Mouse (Mus musculus) liver, adult 2 months (tissue): ENCODE results near the gene Plekhd1. TPM values are rescaled to one million over a fixed set of nuclear protein-coding genes. Genes with fewer than 3 reads are reported as not detected.

Experiments used
- DNase-seq: peaks from one replicate; pipeline ENCODE4 v3.0.0-alpha.2; 2011; ENCODE audit warnings: low read depth, low spot score; ENCODE audit errors: extremely low read depth
- H3K27ac ChIP-seq: fragments of 200-500 bp; replicated peaks from 2 replicates; pipeline ENCODE4 v1.5.1; 2012; ENCODE audit warnings: low read depth, mild to moderate bottlenecking, control low read depth, inconsistent platforms, low read length; ENCODE audit not compliant: insufficient read depth
- H3K27me3 ChIP-seq: fragments of 200-500 bp; 2 replicates; pipeline ENCODE4 v1.6.1; 2012; ENCODE audit warnings: mild to moderate bottlenecking, moderate library complexity, low read length, inconsistent platforms; ENCODE audit not compliant: control insufficient read depth, insufficient read depth
- H3K36me3 ChIP-seq: fragments of 200-500 bp; 2 replicates; pipeline ENCODE4 v1.6.1; 2012; ENCODE audit warnings: low read length, inconsistent platforms; ENCODE audit not compliant: control insufficient read depth, insufficient read depth
- H3K4me1 ChIP-seq: fragments of 200-500 bp; 2 replicates; pipeline ENCODE4 v1.6.1; 2011; ENCODE audit warnings: low read length; ENCODE audit not compliant: control insufficient read depth, insufficient read depth
- H3K4me3 ChIP-seq: fragments of 200-500 bp; 2 replicates; pipeline ENCODE4 v1.5.1; 2011; ENCODE audit warnings: low read depth, mild to moderate bottlenecking, control low read depth, low read length, moderate library complexity; ENCODE audit not compliant: insufficient read depth
- H3K79me2 ChIP-seq: fragments of 200-500 bp; 2 replicates; pipeline ENCODE4 v1.6.1; 2012; ENCODE audit warnings: inconsistent platforms, mild to moderate bottlenecking, low read length, moderate library complexity; ENCODE audit not compliant: control insufficient read depth, insufficient read depth
- H3K9ac ChIP-seq: fragments of 200-500 bp; 2 replicates; pipeline ENCODE4 v1.6.1; 2012; ENCODE audit warnings: low read depth, mild to moderate bottlenecking, control low read depth, inconsistent platforms, low read length
- CTCF ChIP-seq: fragments of 200-500 bp; IDR thresholded peaks from 2 replicates; pipeline ENCODE4 v1.5.1; 2011; ENCODE audit warnings: low read depth, low read length, control low read depth
- POLR2A ChIP-seq: fragments of 200-500 bp; IDR thresholded peaks from 2 replicates; pipeline ENCODE4 v1.6.1; 2011; ENCODE audit warnings: low read length, control low read depth; ENCODE audit not compliant: insufficient read depth; ENCODE audit errors: extremely low read depth
- WGBS: fragments of 180-500 bp; shearing (Covaris S2); methylation state at CpG from one replicate; pipeline ENCODE4 v1.1.7; 2018; 5-methylcytosine and 5-hydroxymethylcytosine counted together
- polyA plus RNA-seq: library from polyadenylated mRNA; depleted of rRNA; stranded (reverse); fragments of >200 nt; gene quantifications from 2 replicates; pipeline ENCODE4 v1.2.3, GENCODE M21; 2012
- total RNA-seq: library from RNA; depleted of rRNA; stranded (reverse); fragments of >200 nt; gene quantifications from 2 replicates; pipeline ENCODE4 v1.2.3, GENCODE M21; 2014

Gene Plekhd1
- total and polyA plus RNA-seq, 2 experiments: not detected

- Histone ChIP-seq H3K27ac (no peak overlapping the region), H3K27me3 (peaks cover 10% of the 10 kb centered on the region), H3K9ac (no peak overlapping the region), H3K36me3 (no peaks in the 10 kb centered on the region), H3K4me3 (no peak overlapping the region), H3K4me1 (no peaks in the 10 kb centered on the region), H3K79me2 (no peaks in the 10 kb centered on the region)
- WGBS: 29% methylated on average over 12 of the region's 12 CpGs
- DNase-seq: peak; percentile 13
- TF ChIP-seq POLR2A (no peak), CTCF (no peak)
These were observed 710 bp upstream of the Plekhd1 start for GRCm38 (mm10) chr12:80691671-80692091.

DNA sequence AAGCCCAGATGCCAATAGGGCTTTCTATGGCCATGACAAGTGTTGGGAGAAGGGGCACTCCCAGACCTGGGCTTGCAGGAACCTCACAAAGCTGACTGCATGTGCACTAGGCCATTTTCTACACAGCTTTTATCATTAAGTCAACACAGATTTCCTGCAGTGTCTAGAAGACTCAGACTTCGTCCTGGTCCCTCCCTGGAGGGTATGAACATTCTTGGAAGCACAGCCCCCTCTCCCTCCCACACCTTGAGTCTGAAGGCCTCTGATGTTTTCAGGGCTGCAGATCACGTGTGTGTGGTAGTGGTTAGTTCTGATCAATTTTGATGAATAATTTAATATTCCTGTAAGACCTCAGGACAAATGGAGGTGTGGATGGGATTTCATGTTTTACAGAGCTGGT, 1.3 kb downstream of the Plekhd1 start:
- Histone ChIP-seq H3K27me3 (peaks cover 10% of the 10 kb centered on the region), H3K79me2 (no peaks in the 10 kb centered on the region), H3K36me3 (no peaks in the 10 kb centered on the region), H3K9ac (no peak overlapping the region), H3K4me1 (no peaks in the 10 kb centered on the region), H3K4me3 (no peak overlapping the region), H3K27ac (no peak overlapping the region)
- DNase-seq: no peak
- WGBS: 66% methylated on average over 2 of the region's 2 CpGs
- no peak for TF ChIP-seq POLR2A
- no peak for TF ChIP-seq CTCF

GRCm38 (mm10) chr12:80695004-80695403, 2.6 kb downstream of the Plekhd1 start:
- Histone ChIP-seq H3K9ac (no peak overlapping the region), H3K27ac (no peak overlapping the region), H3K4me3 (no peak overlapping the region), H3K79me2 (no peaks in the 10 kb centered on the region), H3K27me3 (peaks cover 10% of the 10 kb centered on the region), H3K4me1 (no peaks in the 10 kb centered on the region), H3K36me3 (no peaks in the 10 kb centered on the region)
- WGBS: 87% methylated on average over 3 of the region's 3 CpGs
- no peak for DNase-seq
- TF ChIP-seq CTCF: no peak
- no peak for TF ChIP-seq POLR2A

GRCm38 (mm10) chr12:80698526-80699143, 6.2 kb downstream of the Plekhd1 start:
- Histone ChIP-seq H3K27me3 (no peaks in the 10 kb centered on the region), H3K9ac (no peak overlapping the region), H3K27ac (no peak overlapping the region), H3K4me3 (no peak overlapping the region), H3K4me1 (no peaks in the 10 kb centered on the region), H3K36me3 (no peaks in the 10 kb centered on the region), H3K79me2 (no peaks in the 10 kb centered on the region)
- DNase-seq: no peak
- no peak for TF ChIP-seq POLR2A
- no peak for TF ChIP-seq CTCF
- WGBS: 75% methylated on average over 5 of the region's 5 CpGs

DNA sequence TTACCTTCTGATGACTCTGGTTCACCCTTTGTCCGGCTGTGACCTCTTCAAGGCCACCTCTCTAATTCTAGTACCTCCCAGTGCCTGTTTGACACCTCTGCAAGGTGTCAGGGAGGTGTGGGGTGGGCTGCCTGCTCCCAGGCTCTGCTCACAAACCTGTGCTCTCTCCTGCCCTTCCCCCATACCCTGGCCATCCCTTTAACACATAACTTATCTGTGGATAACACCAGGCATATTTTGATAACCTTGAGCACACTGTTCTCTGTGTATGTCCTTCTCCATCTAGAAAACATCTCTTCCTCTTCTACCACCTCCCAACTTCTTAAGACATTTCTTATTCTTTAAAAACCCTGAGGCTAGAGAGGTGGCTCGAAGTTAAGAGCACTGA, 6.7 kb downstream of the Plekhd1 start:
- TF ChIP-seq CTCF: no peak
- TF ChIP-seq POLR2A: no peak
- DNase-seq: no peak
- H3K36me3 ChIP-seq: no peaks in the 10 kb centered on the region
- H3K9ac ChIP-seq: no peak overlapping the region
- H3K4me1 ChIP-seq: no peaks in the 10 kb centered on the region
- H3K27ac ChIP-seq: no peak overlapping the region
- WGBS: 80% methylated on average over 2 of the region's 2 CpGs
- no peak overlapping the region for H3K4me3 ChIP-seq
- H3K27me3 ChIP-seq: no peaks in the 10 kb centered on the region
- H3K79me2 ChIP-seq: no peaks in the 10 kb centered on the region

DNA sequence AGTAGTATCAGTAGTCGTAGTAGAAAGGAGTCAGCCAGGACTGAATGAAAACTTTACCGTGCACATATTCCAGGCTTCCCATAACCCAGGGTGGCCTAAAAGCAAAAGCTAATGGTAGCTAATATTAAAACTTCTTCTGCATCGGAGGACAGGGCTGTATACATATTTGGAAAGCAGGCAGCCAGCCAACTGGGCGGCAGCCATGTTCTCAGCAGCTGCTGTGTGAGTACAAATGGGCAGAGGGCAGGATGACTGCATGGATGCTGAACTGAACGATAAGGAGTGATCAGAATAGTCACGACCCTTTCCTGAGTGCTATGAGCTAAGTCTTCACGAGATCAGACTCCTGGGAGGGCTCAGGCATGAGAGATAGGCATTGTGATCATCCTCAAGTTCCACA, 8.9 kb downstream of the Plekhd1 start:
- WGBS: 43% methylated on average over 7 of the region's 7 CpGs
- H3K27ac ChIP-seq: no peak overlapping the region
- H3K4me1 ChIP-seq: no peaks in the 10 kb centered on the region
- no peaks in the 10 kb centered on the region for H3K79me2 ChIP-seq
- no peaks in the 10 kb centered on the region for H3K27me3 ChIP-seq
- TF ChIP-seq CTCF: no peak
- no peak for TF ChIP-seq POLR2A
- H3K36me3 ChIP-seq: no peaks in the 10 kb centered on the region
- H3K4me3 ChIP-seq: no peak overlapping the region
- DNase-seq: peak; percentile 4
- no peak overlapping the region for H3K9ac ChIP-seq
